Mouse (Mus musculus): ENCODE measurements at regions not wholly inside any gene's neighbourhood (a gene's known extent, or its start where the extent isn't known, plus 50 kb on each side); places are given as distances from the start of the nearest gene placed in this dataset.

DNA sequence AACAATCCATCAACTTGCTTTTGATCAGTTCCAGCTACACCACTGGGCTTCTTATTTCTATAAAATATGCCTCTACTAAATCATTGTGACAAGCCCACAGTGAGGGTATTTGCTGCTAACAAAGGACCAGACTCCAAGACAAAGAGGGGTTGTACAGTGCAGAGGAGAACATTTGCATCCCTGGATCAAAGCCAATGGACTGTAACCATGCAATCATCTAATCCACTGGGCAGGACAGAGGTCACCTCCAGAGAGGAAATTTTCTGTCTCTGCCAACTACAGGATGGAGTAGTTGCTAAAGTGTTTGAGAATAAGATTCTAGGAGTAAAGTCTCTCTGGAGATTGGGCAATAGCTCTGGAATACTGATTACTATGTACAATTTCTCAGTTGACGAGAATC lies 272.9 kb downstream of the Cox7c start:
- Histone ChIP-seq H3K9me3 (ENCODE audit: control insufficient read depth, low read length) (no peaks in the 10 kb centered on the region), H3K27ac (ENCODE audit: low read depth, low read length) (no peak overlapping the region), H3K4me2 (ENCODE audit: low read depth, low read length) (no peak overlapping the region), H3K9ac (replicated peaks; ENCODE audit: low read depth, low read length) (no peak overlapping the region), H3K4me3 (ENCODE audit: low read depth, low read length) (no peak overlapping the region), H3K4me1 (ENCODE audit: control insufficient read depth, insufficient read depth, low read length) (no peaks in the 10 kb centered on the region), H3K27me3 (ENCODE audit: control insufficient read depth, insufficient read depth, low read length) (no peaks in the 10 kb centered on the region), H3K36me3 (ENCODE audit: control insufficient read depth, insufficient read depth, low read length) (no peaks in the 10 kb centered on the region)
- 51% methylated on average over 1 of the region's 1 CpGs for WGBS
- peak; percentile 97 for ATAC-seq (ENCODE audit: low read depth)

DNA sequence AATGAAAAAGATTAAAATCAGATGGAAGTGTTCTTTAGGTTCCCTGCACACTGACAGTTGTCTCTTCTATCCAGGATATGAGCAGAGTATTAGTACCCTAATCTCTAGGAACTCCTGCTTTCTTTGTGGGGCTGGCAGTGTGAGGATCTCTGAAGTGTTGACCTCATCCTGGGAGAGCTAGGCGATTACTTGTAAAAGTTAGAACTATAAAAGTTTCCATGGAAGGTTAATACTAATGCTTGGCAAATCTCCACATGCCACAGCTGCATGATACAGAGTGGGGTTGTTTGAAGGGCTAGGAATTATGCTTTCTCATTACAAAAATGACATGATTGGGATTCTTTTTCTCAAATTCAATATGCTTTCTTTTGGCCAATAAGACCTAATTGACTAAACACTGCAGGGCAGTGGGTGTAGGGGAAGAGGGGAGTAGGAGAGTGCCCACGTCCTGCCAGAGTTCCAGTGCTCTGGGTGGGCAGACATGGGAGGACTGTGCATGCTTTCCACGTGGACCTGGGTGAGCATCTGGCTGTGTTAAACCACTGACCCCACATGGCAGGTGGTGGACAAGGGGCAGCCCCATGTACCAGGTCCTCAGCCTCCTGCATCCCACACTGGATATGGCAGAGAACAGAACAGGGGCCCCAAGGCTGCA lies 275.6 kb downstream of the Cox7c start:
- Histone ChIP-seq H3K4me2 (ENCODE audit: low read depth, low read length) (no peak overlapping the region), H3K36me3 (ENCODE audit: control insufficient read depth, insufficient read depth, low read length) (no peaks in the 10 kb centered on the region), H3K9ac (replicated peaks; ENCODE audit: low read depth, low read length) (no peak overlapping the region), H3K4me3 (ENCODE audit: low read depth, low read length) (no peak overlapping the region), H3K27me3 (ENCODE audit: control insufficient read depth, insufficient read depth, low read length) (no peaks in the 10 kb centered on the region), H3K9me3 (ENCODE audit: control insufficient read depth, low read length) (no peaks in the 10 kb centered on the region), H3K4me1 (ENCODE audit: control insufficient read depth, insufficient read depth, low read length) (no peaks in the 10 kb centered on the region), H3K27ac (ENCODE audit: low read depth, low read length) (no peak overlapping the region)
- no peak for ATAC-seq (ENCODE audit: low read depth)
- 68% methylated on average over 3 of the region's 3 CpGs for WGBS

DNA sequence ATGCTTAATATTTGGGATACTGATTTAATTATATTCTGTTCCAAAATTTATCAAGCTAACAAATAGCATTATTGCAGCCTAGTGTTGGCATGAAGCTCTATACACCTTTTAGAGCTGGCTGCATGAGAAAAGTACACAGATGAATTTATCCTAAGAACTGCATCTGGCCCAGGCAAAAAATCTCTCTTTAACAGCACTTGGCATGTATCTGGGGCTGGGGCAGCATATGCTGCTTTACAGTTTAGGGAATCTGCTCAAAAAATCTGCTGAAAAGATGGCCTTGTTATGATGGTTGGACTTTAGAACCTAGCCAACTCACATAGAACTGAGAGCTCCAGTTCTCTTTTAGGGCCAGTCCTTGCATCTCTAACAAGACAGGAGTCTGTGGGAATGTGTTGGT lies 276.2 kb downstream of the Cox7c start:
- Histone ChIP-seq H3K9ac (replicated peaks; ENCODE audit: low read depth, low read length) (no peak overlapping the region), H3K4me3 (ENCODE audit: low read depth, low read length) (no peak overlapping the region), H3K27ac (ENCODE audit: low read depth, low read length) (no peak overlapping the region), H3K9me3 (ENCODE audit: control insufficient read depth, low read length) (no peaks in the 10 kb centered on the region), H3K36me3 (ENCODE audit: control insufficient read depth, insufficient read depth, low read length) (no peaks in the 10 kb centered on the region), H3K4me2 (ENCODE audit: low read depth, low read length) (no peak overlapping the region), H3K4me1 (ENCODE audit: control insufficient read depth, insufficient read depth, low read length) (no peaks in the 10 kb centered on the region), H3K27me3 (ENCODE audit: control insufficient read depth, insufficient read depth, low read length) (no peaks in the 10 kb centered on the region)
- no peak for ATAC-seq (ENCODE audit: low read depth)

DNA sequence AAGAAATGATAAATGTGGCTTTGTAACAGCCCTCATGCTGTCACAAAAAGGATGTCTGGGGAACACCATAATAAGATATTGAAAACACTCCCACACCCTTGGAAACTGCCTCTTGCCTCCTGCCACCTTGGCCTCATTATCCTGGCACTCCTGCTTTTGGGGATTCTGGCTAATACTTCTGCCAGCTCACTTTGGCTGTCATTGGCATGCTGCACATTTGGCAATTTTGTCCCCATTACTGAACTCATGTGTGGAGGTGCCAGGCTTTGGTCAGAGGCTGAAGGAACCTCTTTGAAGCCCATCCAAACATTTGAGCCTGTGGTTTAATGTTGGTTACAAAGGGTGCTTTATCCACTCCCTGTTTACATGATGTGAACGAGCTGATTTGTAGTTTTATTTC lies 278.2 kb downstream of the Cox7c start:
- Histone ChIP-seq H3K9me3 (ENCODE audit: control insufficient read depth, low read length) (no peaks in the 10 kb centered on the region), H3K27ac (ENCODE audit: low read depth, low read length) (no peak overlapping the region), H3K4me1 (ENCODE audit: control insufficient read depth, insufficient read depth, low read length) (no peaks in the 10 kb centered on the region), H3K4me2 (ENCODE audit: low read depth, low read length) (no peak overlapping the region), H3K27me3 (ENCODE audit: control insufficient read depth, insufficient read depth, low read length) (no peaks in the 10 kb centered on the region), H3K36me3 (ENCODE audit: control insufficient read depth, insufficient read depth, low read length) (no peaks in the 10 kb centered on the region), H3K4me3 (ENCODE audit: low read depth, low read length) (no peak overlapping the region), H3K9ac (replicated peaks; ENCODE audit: low read depth, low read length) (no peak overlapping the region)
- ATAC-seq (ENCODE audit: low read depth), result no peak
- WGBS, result 83% methylated on average over 1 of the region's 1 CpGs

DNA sequence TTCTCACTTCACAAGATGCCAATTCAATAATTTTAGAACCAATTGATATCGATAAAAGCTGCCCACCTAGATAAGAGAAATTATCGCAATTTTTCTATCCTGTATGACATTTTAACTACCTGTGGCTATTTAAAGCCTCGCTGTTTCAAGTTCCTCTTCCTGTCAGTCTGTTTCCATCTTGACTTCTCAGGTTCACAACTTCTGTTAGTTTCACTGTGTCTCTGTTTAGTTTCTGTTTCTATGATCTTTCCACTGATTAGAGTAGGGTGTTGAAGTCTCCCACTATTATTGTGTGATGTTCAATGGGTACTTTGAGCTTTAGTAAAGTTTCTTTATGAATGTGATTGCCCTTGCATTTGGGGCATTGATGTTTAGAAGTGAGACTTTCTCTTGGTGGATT lies 322.1 kb downstream of the Cox7c start:
- H3K27ac ChIP-seq (ENCODE audit: low read depth, low read length), result no peak overlapping the region
- ATAC-seq (ENCODE audit: low read depth), result no peak
- H3K9me3 ChIP-seq (ENCODE audit: control insufficient read depth, low read length), result no peaks in the 10 kb centered on the region
- H3K4me1 ChIP-seq (ENCODE audit: control insufficient read depth, insufficient read depth, low read length), result no peaks in the 10 kb centered on the region
- H3K4me3 ChIP-seq (ENCODE audit: low read depth, low read length), result no peak overlapping the region
- H3K36me3 ChIP-seq (ENCODE audit: control insufficient read depth, insufficient read depth, low read length), result no peaks in the 10 kb centered on the region
- H3K27me3 ChIP-seq (ENCODE audit: control insufficient read depth, insufficient read depth, low read length), result no peaks in the 10 kb centered on the region
- H3K4me2 ChIP-seq (ENCODE audit: low read depth, low read length), result no peak overlapping the region
- WGBS, result 93% methylated on average over 3 of the region's 3 CpGs
- no peak overlapping the region for H3K9ac ChIP-seq (replicated peaks; ENCODE audit: low read depth, low read length)

DNA sequence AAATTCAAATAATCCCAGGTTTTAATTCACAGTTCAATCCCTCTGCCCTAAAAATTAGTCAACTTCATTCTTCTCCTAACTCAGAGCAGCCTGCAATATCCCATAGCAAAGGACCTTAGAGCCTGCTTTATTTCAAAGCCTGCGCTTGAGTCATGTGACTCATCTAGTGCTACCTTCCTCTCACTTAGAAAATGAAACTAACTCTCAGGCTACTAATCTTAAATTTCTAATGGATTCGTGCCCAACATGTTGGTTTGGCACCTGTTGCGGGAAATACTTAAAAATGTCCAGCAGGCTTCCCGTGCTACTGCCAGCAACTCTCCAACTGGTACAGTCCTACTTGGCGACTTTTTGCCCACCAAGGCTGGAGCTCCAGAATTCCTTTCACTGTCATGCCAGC lies 322.6 kb downstream of the Cox7c start:
- Histone ChIP-seq H3K36me3 (ENCODE audit: control insufficient read depth, insufficient read depth, low read length) (no peaks in the 10 kb centered on the region), H3K4me3 (ENCODE audit: low read depth, low read length) (no peak overlapping the region), H3K4me1 (ENCODE audit: control insufficient read depth, insufficient read depth, low read length) (no peaks in the 10 kb centered on the region), H3K27me3 (ENCODE audit: control insufficient read depth, insufficient read depth, low read length) (no peaks in the 10 kb centered on the region), H3K9ac (replicated peaks; ENCODE audit: low read depth, low read length) (no peak overlapping the region), H3K27ac (ENCODE audit: low read depth, low read length) (no peak overlapping the region), H3K9me3 (ENCODE audit: control insufficient read depth, low read length) (no peaks in the 10 kb centered on the region), H3K4me2 (ENCODE audit: low read depth, low read length) (no peak overlapping the region)
- no peak for ATAC-seq (ENCODE audit: low read depth)
- WGBS, result 93% methylated on average over 5 of the region's 5 CpGs

DNA sequence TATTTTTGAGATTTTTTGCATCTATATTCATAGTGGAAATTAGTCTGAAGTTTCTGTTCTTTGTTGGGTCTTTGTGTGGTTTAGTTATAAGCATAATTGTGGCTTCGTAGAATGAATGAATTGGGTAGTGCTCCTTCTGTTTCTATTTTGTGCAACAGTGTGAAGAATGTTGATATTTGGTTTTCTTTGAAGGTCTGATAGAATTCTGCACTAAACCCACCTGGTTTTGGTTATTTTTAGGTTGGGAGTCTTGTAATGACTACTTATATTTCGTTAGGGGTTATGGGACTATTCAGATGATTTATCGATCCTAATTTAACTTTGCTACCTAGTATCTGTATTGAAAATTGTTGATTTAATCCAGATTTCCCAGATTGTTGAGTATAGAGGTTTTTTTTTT lies 326.4 kb downstream of the Cox7c start:
- WGBS, result 87% methylated on average over 3 of the region's 3 CpGs
- Histone ChIP-seq H3K4me3 (ENCODE audit: low read depth, low read length) (no peak overlapping the region), H3K9me3 (ENCODE audit: control insufficient read depth, low read length) (no peaks in the 10 kb centered on the region), H3K4me2 (ENCODE audit: low read depth, low read length) (no peak overlapping the region), H3K27ac (ENCODE audit: low read depth, low read length) (no peak overlapping the region), H3K36me3 (ENCODE audit: control insufficient read depth, insufficient read depth, low read length) (no peaks in the 10 kb centered on the region), H3K4me1 (ENCODE audit: control insufficient read depth, insufficient read depth, low read length) (no peaks in the 10 kb centered on the region), H3K9ac (replicated peaks; ENCODE audit: low read depth, low read length) (no peak overlapping the region), H3K27me3 (ENCODE audit: control insufficient read depth, insufficient read depth, low read length) (no peaks in the 10 kb centered on the region)
- no peak for ATAC-seq (ENCODE audit: low read depth)

DNA sequence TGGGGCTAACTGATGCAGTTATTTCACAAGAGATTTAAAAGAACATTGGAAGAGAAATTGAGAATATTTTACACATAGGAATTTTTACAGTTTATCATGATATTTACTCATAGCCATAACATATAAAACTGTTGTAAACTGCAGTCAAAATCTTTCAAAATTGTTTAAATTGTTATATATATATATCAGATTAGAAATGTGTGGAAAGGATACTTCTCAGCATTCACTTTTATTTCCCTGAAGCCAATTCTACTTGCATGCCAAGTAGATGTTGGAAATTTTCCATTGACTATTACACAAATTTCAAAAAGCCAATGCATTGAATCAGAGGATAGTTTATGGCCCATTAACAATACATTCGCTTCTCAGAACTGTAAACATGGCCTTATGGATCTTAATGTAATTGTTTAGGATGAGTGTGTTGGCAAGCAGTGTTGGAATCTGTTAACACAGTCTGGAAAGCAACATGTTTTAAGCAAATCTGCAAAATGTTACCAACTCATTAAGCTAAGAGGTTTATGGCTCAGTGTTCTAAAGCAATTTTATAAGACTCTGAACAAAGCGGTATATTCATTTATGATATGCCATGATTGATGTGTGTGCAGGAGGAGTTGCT lies 330.7 kb downstream of the Cox7c start:
- Histone ChIP-seq H3K27me3 (ENCODE audit: control insufficient read depth, insufficient read depth, low read length) (no peaks in the 10 kb centered on the region), H3K4me2 (ENCODE audit: low read depth, low read length) (no peak overlapping the region), H3K36me3 (ENCODE audit: control insufficient read depth, insufficient read depth, low read length) (no peaks in the 10 kb centered on the region), H3K4me1 (ENCODE audit: control insufficient read depth, insufficient read depth, low read length) (no peaks in the 10 kb centered on the region), H3K9ac (replicated peaks; ENCODE audit: low read depth, low read length) (no peak overlapping the region), H3K9me3 (ENCODE audit: control insufficient read depth, low read length) (no peaks in the 10 kb centered on the region), H3K27ac (ENCODE audit: low read depth, low read length) (no peak overlapping the region), H3K4me3 (ENCODE audit: low read depth, low read length) (no peak overlapping the region)
- WGBS, result 82% methylated on average over 2 of the region's 2 CpGs
- no peak for ATAC-seq (ENCODE audit: low read depth)

DNA sequence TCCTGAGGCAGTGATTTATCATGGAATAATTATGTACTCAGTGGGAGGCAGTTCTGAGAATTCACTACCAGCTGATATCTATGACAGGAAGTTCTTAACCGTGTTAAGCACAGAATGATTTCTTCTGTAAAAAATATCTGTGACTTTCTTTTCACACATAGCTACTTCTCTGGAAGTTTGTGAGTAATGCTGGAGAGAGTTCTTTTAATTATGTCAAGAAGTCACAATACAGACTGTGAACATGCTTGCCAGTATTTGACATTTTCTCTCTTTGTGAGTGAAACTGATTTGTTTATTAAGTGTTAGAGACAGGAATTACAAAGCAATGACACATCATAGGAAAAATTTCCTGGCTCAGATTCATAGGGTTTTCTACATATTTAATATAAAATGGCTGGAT lies 354.3 kb downstream of the Cox7c start:
- Histone ChIP-seq H3K4me3 (ENCODE audit: low read depth, low read length) (no peak overlapping the region), H3K9me3 (ENCODE audit: control insufficient read depth, low read length) (no peaks in the 10 kb centered on the region), H3K27me3 (ENCODE audit: control insufficient read depth, insufficient read depth, low read length) (no peaks in the 10 kb centered on the region), H3K27ac (ENCODE audit: low read depth, low read length) (no peak overlapping the region), H3K9ac (replicated peaks; ENCODE audit: low read depth, low read length) (no peak overlapping the region), H3K4me2 (ENCODE audit: low read depth, low read length) (no peak overlapping the region), H3K36me3 (ENCODE audit: control insufficient read depth, insufficient read depth, low read length) (no peaks in the 10 kb centered on the region), H3K4me1 (ENCODE audit: control insufficient read depth, insufficient read depth, low read length) (no peaks in the 10 kb centered on the region)
- ATAC-seq (ENCODE audit: low read depth), result no peak
- WGBS, result 47% methylated on average over 1 of the region's 1 CpGs
